In genomic region chr9:6217505-6217904, GRCm38 (mm10) we compare ENCODE assay signal across 38 mouse cellular contexts. TPM values are rescaled to one million over a fixed set of nuclear protein-coding genes. Genes with fewer than 3 reads are reported as not detected.
"Had no signal": no experiment of that assay in that cellular context is flagged by ENCODE, and none has a peak within 500 bp of the region (broad histone marks: within the 10 kb centered on the region; RNA-seq: fewer than 3 reads in every experiment).

No protein-coding gene starts in this region.

- H3K27me3 ChIP-seq: heart, embryonic 12.5 days; hindbrain, embryonic 12.5 days; intestine, embryonic 15.5 days; kidney, embryonic 15.5 days; limb, embryonic 13.5 days; limb, embryonic 15.5 days had no signal

- H3K4me1 ChIP-seq: heart, embryonic 10.5 days; heart, embryonic 12.5 days; hindbrain, embryonic 10.5 days; hindbrain, embryonic 12.5 days; intestine, embryonic 15.5 days; kidney, embryonic 15.5 days; limb, embryonic 13.5 days; limb, embryonic 15.5 days had no signal

- H3K4me3 ChIP-seq: heart, embryonic 10.5 days; heart, embryonic 12.5 days; hindbrain, embryonic 10.5 days; hindbrain, embryonic 12.5 days; intestine, embryonic 15.5 days; kidney, embryonic 15.5 days; limb, embryonic 13.5 days; limb, embryonic 15.5 days had no signal

- H3K9ac ChIP-seq: forebrain, postnatal 0 days; heart, embryonic 12.5 days; hindbrain, embryonic 12.5 days; hindbrain, embryonic 14.5 days; intestine, embryonic 15.5 days; kidney, embryonic 15.5 days; limb, embryonic 13.5 days; limb, embryonic 15.5 days had no signal

- DNase-seq: forebrain, postnatal 0 days; gastrocnemius, postnatal 14 days; gastrocnemius, postnatal 36 days; heart, adult 11 months; heart, postnatal 10 days; heart, postnatal 4 days; kidney, adult 18-20 months; kidney, adult 9 months; kidney, postnatal 14 days; kidney, postnatal 36 days; layer of hippocampus, adult 9-11 months; layer of hippocampus, postnatal 36 days; left cerebral cortex, postnatal 4 days had no signal

- H3K4me2 ChIP-seq: heart, embryonic 12.5 days; hindbrain, embryonic 12.5 days; hindbrain, embryonic 14.5 days; intestine, embryonic 15.5 days; kidney, embryonic 15.5 days; limb, embryonic 13.5 days; limb, embryonic 15.5 days had no signal

- H3K36me3 ChIP-seq: heart, embryonic 10.5 days; heart, embryonic 12.5 days; hindbrain, embryonic 10.5 days; hindbrain, embryonic 12.5 days; intestine, embryonic 15.5 days; kidney, embryonic 15.5 days; limb, embryonic 13.5 days; limb, embryonic 15.5 days had no signal

- ATAC-seq: forebrain, postnatal 0 days; hindbrain, embryonic 16.5 days; inflammation-experienced regulatory T-cells, adult 6 months; intestine, embryonic 15.5 days; intestine, postnatal 0 days had no signal

- H3K27ac ChIP-seq: heart, embryonic 10.5 days; hindbrain, embryonic 10.5 days; hindbrain, embryonic 12.5 days; hindbrain, embryonic 14.5 days; intestine, embryonic 15.5 days; kidney, embryonic 15.5 days; kidney, postnatal 0 days; limb, embryonic 13.5 days; limb, embryonic 15.5 days had no signal

- H3K9me3 ChIP-seq: heart, embryonic 10.5 days; heart, embryonic 12.5 days; hindbrain, embryonic 10.5 days; hindbrain, embryonic 12.5 days; intestine, embryonic 15.5 days; kidney, embryonic 15.5 days; limb, embryonic 13.5 days; limb, embryonic 15.5 days had no signal

RNA-seq across cellular contexts. Expression of gene Pdgfd, which starts 49.1 kb away (rescaled TPM):
- polyA plus RNA-seq: inflammation-experienced regulatory T-cells, adult 6 months had no signal

RNA-seq across cellular contexts. Expression of gene Ddi1, which starts 52.1 kb away (rescaled TPM):
- total RNA-seq: forebrain, postnatal 0 days; gastrocnemius, adult 18-20 months; gastrocnemius, adult 8-10 months; gastrocnemius, postnatal 14 days; gastrocnemius, postnatal 36 days; heart, adult 8-10 months; heart, postnatal 10 days; heart, postnatal 25 days; heart, postnatal 4 days; layer of hippocampus, adult 18-20 months; layer of hippocampus, adult 8-10 months; layer of hippocampus, postnatal 14 days; layer of hippocampus, postnatal 36 days; left cerebral cortex, adult 18-20 months; left cerebral cortex, adult 8-10 months; left cerebral cortex, postnatal 10 days; left cerebral cortex, postnatal 25 days; left cerebral cortex, postnatal 4 days had no signal
- polyA plus RNA-seq: forebrain, postnatal 0 days; hindbrain, embryonic 14.5 days; large intestine, adult 2 months had no signal
